Mouse (Mus musculus) stomach, embryonic 16.5 days (tissue): Measurements from ENCODE around the gene Rap1a. TPM values are rescaled to one million over a fixed set of nuclear protein-coding genes. Genes with fewer than 3 reads are reported as not detected.

Experiments used
- ATAC-seq: fragments of 200-750 bp; cut with Nextera tagmentation; 2 replicates; pipeline ENCODE4 v1.8.0; 2017; ENCODE audit warnings: moderate number of reproducible peaks, moderate TSS enrichment; ENCODE audit not compliant: insufficient read depth, low FRiP score
- H3K27ac ChIP-seq: fragments of 300-500 bp; sonication (generic); 2 replicates; pipeline ENCODE4 v1.5.1; 2014; ENCODE audit warnings: low read length
- H3K27me3 ChIP-seq: fragments of 300-500 bp; sonication (generic); 2 replicates; pipeline ENCODE4 v1.6.1; 2014; ENCODE audit warnings: low read length, control low read depth, mixed read lengths; ENCODE audit not compliant: control insufficient read depth, insufficient read depth
- H3K36me3 ChIP-seq: fragments of 300-500 bp; sonication (generic); 2 replicates; pipeline ENCODE4 v1.6.1; 2014; ENCODE audit warnings: low read length; ENCODE audit not compliant: control insufficient read depth, insufficient read depth
- H3K4me1 ChIP-seq: fragments of 300-500 bp; sonication (generic); 2 replicates; pipeline ENCODE4 v1.6.1; 2014; ENCODE audit warnings: low read length, control low read depth, mixed read lengths; ENCODE audit not compliant: control insufficient read depth, insufficient read depth
- H3K4me2 ChIP-seq: fragments of 300-500 bp; sonication (generic); 2 replicates; pipeline ENCODE4 v1.6.1; 2014; ENCODE audit warnings: low read depth, low read length, mixed read lengths
- H3K4me3 ChIP-seq: fragments of 300-500 bp; sonication (generic); replicated peaks from 2 replicates; pipeline ENCODE4 v1.5.1; 2014; ENCODE audit warnings: mild to moderate bottlenecking, low read length
- H3K9ac ChIP-seq: fragments of 300-500 bp; sonication (generic); 2 replicates; pipeline ENCODE4 v1.6.1; 2014; ENCODE audit warnings: low read length
- H3K9me3 ChIP-seq: fragments of 300-500 bp; sonication (generic); replicated peaks from 2 replicates; pipeline ENCODE4 v1.6.1; 2016; ENCODE audit warnings: low read length, control low read depth; ENCODE audit not compliant: control insufficient read depth
- WGBS: fragments of 180-500 bp; shearing (Covaris S2); extraction: QIAGEN DNeasy Blood & Tissue Kit; methylation state at CpG from one replicate; pipeline ENCODE4 v1.1.7; 2014; 5-methylcytosine and 5-hydroxymethylcytosine counted together
- polyA plus RNA-seq: library from polyadenylated mRNA; unstranded; fragments of >200 nt; fragmentation: Nextera tagmentation; extraction: Ambion mirVana; gene quantifications from 2 replicates; pipeline ENCODE4 v1.2.1, GENCODE M21; 2015

The Rap1a gene
- polyA plus RNA-seq, 1 experiment from 2014 or later = 148 TPM

DNA sequence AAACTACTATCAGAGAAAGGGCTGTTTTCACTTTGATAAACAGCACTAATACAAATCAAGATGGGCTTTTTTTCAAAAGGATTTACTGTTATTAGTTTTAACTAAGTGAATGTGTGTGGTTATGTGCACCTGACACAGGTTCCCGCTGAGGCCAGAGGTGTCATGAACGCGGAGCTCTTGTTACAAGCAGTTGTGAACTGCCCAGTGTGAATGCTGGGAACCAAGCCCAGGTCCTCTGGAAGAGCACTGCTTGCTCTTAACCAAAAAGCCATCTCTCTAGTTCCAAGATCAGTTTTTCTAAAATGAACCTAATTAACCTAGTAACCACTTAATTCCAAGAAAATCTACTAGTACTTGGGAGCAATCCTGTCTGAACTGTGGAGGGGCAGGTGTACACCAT is 23.1 kb downstream of the Rap1a start:
- Histone ChIP-seq H3K4me2 (no peak overlapping the region), H3K9ac (no peak overlapping the region), H3K9me3 (no peaks in the 10 kb centered on the region), H3K4me3 (no peak overlapping the region), H3K36me3 (no peaks in the 10 kb centered on the region), H3K27me3 (no peaks in the 10 kb centered on the region), H3K27ac (no peak overlapping the region), H3K4me1 (0 out of 2 replicates have a peak, but pooled peaks cover 2% of the 10 kb centered on the region)
- ATAC-seq = no peak
- 95% methylated on average over 3 of the region's 3 CpGs for WGBS

DNA sequence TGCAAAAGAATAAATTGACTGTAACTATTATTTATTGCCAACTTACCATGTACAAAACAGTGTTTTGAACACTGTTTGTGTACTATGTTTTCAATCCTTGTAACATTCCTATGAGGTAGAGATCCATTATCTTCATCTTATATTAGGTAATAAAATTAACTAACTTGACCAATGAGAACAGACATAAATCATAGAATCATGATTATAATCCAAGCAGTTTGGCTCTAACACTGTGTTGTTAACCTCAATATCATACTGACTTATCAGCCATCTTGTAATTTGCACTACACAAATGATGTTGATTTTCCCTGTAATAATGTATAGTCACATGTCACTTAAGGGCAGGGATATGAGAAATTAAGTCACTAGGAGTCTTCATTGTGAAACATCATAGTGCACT is 26.6 kb downstream of the Rap1a start:
- Histone ChIP-seq H3K4me2 (no peak overlapping the region), H3K36me3 (no peaks in the 10 kb centered on the region), H3K9me3 (no peaks in the 10 kb centered on the region), H3K27me3 (no peaks in the 10 kb centered on the region), H3K9ac (no peak overlapping the region), H3K27ac (no peak overlapping the region), H3K4me3 (no peak overlapping the region), H3K4me1 (no peaks in the 10 kb centered on the region)
- ATAC-seq = no peak

DNA sequence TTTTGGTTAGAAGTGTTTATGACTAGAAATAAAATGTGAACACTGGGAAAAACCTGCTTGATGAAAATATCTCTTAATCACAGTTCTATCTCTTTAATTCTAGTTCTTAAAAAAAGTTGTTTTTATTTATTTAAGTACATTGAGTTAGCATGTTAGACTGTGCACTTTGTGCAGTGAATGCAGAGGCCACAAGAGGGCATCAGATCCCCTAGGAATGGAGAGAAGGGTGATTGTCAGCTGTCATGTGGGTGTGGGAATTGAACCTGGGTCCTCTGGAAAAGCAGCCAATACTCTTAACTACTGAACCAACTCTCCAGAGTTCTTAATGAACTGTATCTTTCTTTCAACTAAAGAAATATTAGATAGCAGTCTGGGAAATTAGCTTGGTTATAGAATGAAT is 29.6 kb downstream of the Rap1a start:
- Histone ChIP-seq H3K4me1 (no peaks in the 10 kb centered on the region), H3K4me3 (no peak overlapping the region), H3K36me3 (no peaks in the 10 kb centered on the region), H3K4me2 (no peak overlapping the region), H3K9ac (no peak overlapping the region), H3K27ac (no peak overlapping the region), H3K27me3 (no peaks in the 10 kb centered on the region), H3K9me3 (no peaks in the 10 kb centered on the region)
- ATAC-seq = no peak

DNA sequence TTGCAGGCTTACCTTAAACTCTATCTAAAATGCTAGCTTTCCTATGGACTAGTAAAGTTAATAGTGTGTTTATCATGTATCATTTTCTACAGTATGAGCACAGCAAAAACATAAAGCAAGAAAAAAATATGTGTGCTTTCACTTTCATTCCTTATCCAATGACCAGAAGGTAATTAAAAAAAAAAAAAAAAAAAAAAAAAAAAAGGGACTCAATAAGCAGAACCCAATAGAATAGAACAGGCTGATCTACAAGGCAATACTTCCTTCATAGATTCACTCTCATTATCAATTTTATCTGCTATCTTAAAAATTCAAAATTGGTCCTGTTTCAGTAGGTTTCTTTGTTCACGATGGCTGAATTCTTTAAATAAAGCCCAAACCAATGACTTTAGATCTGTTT is 30.3 kb downstream of the Rap1a start:
- no peak overlapping the region for H3K9ac ChIP-seq
- ATAC-seq = no peak
- WGBS = 98% methylated on average over 1 of the region's 1 CpGs
- H3K4me2 ChIP-seq = no peak overlapping the region
- no peaks in the 10 kb centered on the region for H3K4me1 ChIP-seq
- H3K27me3 ChIP-seq = no peaks in the 10 kb centered on the region
- no peak overlapping the region for H3K4me3 ChIP-seq
- no peaks in the 10 kb centered on the region for H3K9me3 ChIP-seq
- no peaks in the 10 kb centered on the region for H3K36me3 ChIP-seq
- H3K27ac ChIP-seq = no peak overlapping the region

- H3K4me1 ChIP-seq = no peaks in the 10 kb centered on the region
- H3K4me3 ChIP-seq = no peak overlapping the region
- H3K36me3 ChIP-seq = no peaks in the 10 kb centered on the region
- ATAC-seq = no peak
- no peaks in the 10 kb centered on the region for H3K9me3 ChIP-seq
- WGBS = 69% methylated on average over 2 of the region's 2 CpGs
- H3K9ac ChIP-seq = no peak overlapping the region
- H3K27me3 ChIP-seq = no peaks in the 10 kb centered on the region
- H3K4me2 ChIP-seq = no peak overlapping the region
- H3K27ac ChIP-seq = no peak overlapping the region
These were observed 31.8 kb downstream of the Rap1a start for GRCm38 (mm10) chr3:105769380-105769779.

DNA sequence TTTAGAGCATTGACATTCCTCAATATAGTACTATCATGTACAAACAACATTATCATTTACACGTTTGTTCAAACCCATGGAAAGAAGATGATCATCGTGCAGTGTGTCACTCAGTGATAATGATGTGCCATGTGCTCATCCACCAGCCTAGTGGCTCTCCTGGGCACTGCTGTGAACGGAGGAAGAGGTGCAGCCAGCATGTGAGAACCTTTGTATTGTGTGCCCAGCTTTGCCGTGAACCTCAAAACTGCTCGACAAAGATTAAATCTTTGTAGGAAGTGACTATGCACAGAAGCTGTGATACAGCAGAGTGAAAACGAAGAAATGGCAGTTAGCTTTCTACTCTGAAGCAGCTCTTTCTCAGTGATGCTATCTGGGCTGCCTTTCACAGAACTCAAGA is 32.6 kb downstream of the Rap1a start:
- H3K9me3 ChIP-seq = no peaks in the 10 kb centered on the region
- H3K9ac ChIP-seq = no peak overlapping the region
- no peak overlapping the region for H3K4me3 ChIP-seq
- no peak for ATAC-seq
- H3K27me3 ChIP-seq = no peaks in the 10 kb centered on the region
- no peak overlapping the region for H3K27ac ChIP-seq
- no peaks in the 10 kb centered on the region for H3K36me3 ChIP-seq
- H3K4me2 ChIP-seq = no peak overlapping the region
- no peaks in the 10 kb centered on the region; the same call in 1 of the 2 replicates for H3K4me1 ChIP-seq
- 71% methylated on average over 6 of the region's 6 CpGs for WGBS

DNA sequence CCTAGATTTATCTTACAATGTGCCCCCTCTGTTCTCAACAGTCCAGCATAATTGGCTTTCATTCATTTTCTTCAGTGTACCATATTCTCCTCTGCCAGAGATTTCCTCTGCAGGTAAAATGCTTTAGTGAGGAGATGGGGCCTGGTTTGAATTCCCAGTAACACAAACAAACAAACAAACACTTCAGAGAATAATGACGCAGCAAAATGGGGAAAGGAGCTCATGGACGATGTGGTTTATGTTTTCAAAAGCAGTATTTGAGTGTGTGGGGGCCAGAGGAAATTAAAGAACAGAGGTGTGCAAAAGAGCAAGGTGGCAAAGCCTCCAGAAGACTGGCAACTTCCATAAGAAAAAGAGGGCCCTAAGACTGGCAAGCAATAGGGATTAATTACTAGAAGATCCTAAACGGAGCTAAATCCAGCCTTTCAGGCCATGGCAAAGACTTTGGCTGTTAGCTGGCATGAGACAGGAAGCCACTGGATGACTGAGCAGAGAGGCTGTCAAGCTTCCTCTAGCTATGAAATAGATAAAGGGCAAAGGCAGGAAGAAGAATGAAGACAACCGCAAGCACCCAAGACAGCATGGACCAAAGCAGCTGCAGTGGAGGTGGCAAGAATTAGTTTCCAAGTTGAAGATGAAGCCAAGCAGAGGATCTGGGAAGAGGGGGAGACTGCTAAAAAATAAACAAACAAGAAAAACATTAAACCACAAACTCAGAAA is 37.8 kb downstream of the Rap1a start:
- Histone ChIP-seq H3K27ac (no peak overlapping the region), H3K9me3 (no peaks in the 10 kb centered on the region), H3K4me1 (peaks cover 6% of the 10 kb centered on the region; the same call in 1 of the 2 replicates), H3K27me3 (no peaks in the 10 kb centered on the region), H3K36me3 (no peaks in the 10 kb centered on the region), H3K4me2 (no peak overlapping the region), H3K4me3 (no peak overlapping the region), H3K9ac (no peak overlapping the region)
- WGBS = 69% methylated on average over 4 of the region's 4 CpGs
- no peak for ATAC-seq

- Histone ChIP-seq H3K27me3 (no peaks in the 10 kb centered on the region), H3K9ac (no peak overlapping the region), H3K4me3 (no peak overlapping the region), H3K4me1 (peaks cover 13% of the 10 kb centered on the region), H3K36me3 (no peaks in the 10 kb centered on the region), H3K4me2 (no peak overlapping the region), H3K9me3 (no peaks in the 10 kb centered on the region), H3K27ac (no peak overlapping the region)
- WGBS = 97% methylated on average over 3 of the region's 3 CpGs
- ATAC-seq = no peak
These were observed 41.1 kb downstream of the Rap1a start for GRCm38 (mm10) chr3:105760063-105760462.

- Histone ChIP-seq H3K4me2 (no peak overlapping the region), H3K4me1 (peaks cover 13% of the 10 kb centered on the region), H3K36me3 (no peaks in the 10 kb centered on the region), H3K27me3 (no peaks in the 10 kb centered on the region), H3K27ac (no peak overlapping the region), H3K4me3 (no peak overlapping the region), H3K9ac (no peak overlapping the region), H3K9me3 (no peaks in the 10 kb centered on the region)
- ATAC-seq = no peak
- 73% methylated on average over 4 of the region's 4 CpGs for WGBS
These were observed 42.5 kb downstream of the Rap1a start for GRCm38 (mm10) chr3:105758658-105759057.
